Mouse (Mus musculus): Measurements from ENCODE around the gene Nova1. TPM values are rescaled to one million over a fixed set of nuclear protein-coding genes. Genes with fewer than 3 reads are reported as not detected.

The Nova1 gene
- total RNA-seq (2014; rRNA removed) (86.3 and 88.2 TPM in 2 replicates), polyA plus RNA-seq (2015; fragmentation: Nextera tagmentation; extraction: Ambion mirVana) (53.8 and 54.8 TPM in 2 replicates)

- peak; percentile 91 for ATAC-seq
- Histone ChIP-seq H3K27ac (peak within 1 kb of the TSS; percentile 100), H3K4me1 (ENCODE audit: insufficient read depth, low read length) (no peaks in the 10 kb centered on the region), H3K9ac (replicated peaks; ENCODE audit: low read length) (peak within 1 kb of the TSS; percentile 97), H3K4me3 (ENCODE audit: low read length) (peak within 1 kb of the TSS; percentile 90), H3K36me3 (ENCODE audit: insufficient read depth, low read length) (no peaks in the 10 kb centered on the region), H3K27me3 (ENCODE audit: insufficient read depth, low read length) (no peaks in the 10 kb centered on the region), H3K4me2 (ENCODE audit: low read depth, low read length) (peak within 1 kb of the TSS; percentile 77), H3K9me3 (ENCODE audit: low read length) (no peaks in the 10 kb centered on the region)
- DNase-seq (ENCODE audit: low spot score), result no peak
- under 1% methylated on average over 27 of the region's 68 CpGs for whole genome bisulfite sequencing
- no peak for TF ChIP-seq CTCF (IDR thresholded peaks at IDR 0.05; ENCODE audit: low read depth)
These were observed at the start of gene Nova1 for GRCm38 (mm10) chr12:46818856-46819347. Gene Nova1 (minus strand): TSS chr12:46818929.

GRCm38 (mm10) chr12:46819348-46820022 lies 756 bp upstream of the Nova1 start:
- no peaks in the 10 kb centered on the region for H3K27me3 ChIP-seq (ENCODE audit: insufficient read depth, low read length)
- peak overlapping the region; percentile 90 for H3K4me3 ChIP-seq (ENCODE audit: low read length)
- peak overlapping the region; percentile 77 for H3K4me2 ChIP-seq (ENCODE audit: low read depth, low read length)
- no peaks in the 10 kb centered on the region for H3K4me1 ChIP-seq (ENCODE audit: insufficient read depth, low read length)
- ATAC-seq (peak; percentile 95), DNase-seq (ENCODE audit: low spot score) (peak; percentile 96)
- 2% methylated on average over 56 of the region's 57 CpGs for WGBS
- no peak for TF ChIP-seq CTCF (IDR thresholded peaks at IDR 0.05; ENCODE audit: low read depth)
- no peaks in the 10 kb centered on the region for H3K36me3 ChIP-seq (ENCODE audit: insufficient read depth, low read length)
- H3K9ac ChIP-seq (replicated peaks; ENCODE audit: low read length), result peak overlapping the region; percentile 97
- H3K27ac ChIP-seq, result peak overlapping the region; percentile 100
- H3K9me3 ChIP-seq (ENCODE audit: low read length), result no peaks in the 10 kb centered on the region

- peak; percentile 61 for ATAC-seq
- no peak for TF ChIP-seq CTCF (IDR thresholded peaks at IDR 0.05; ENCODE audit: low read depth)
These were observed 491 bp downstream of the Nova1 start for GRCm38 (mm10) chr12:46818021-46818855.

GRCm38 (mm10) chr12:46817211-46817803 lies 1.4 kb downstream of the Nova1 start:
- 3% methylated on average over 14 of the region's 14 CpGs for whole genome bisulfite sequencing
- DNase-seq (ENCODE audit: low spot score), result peak; percentile 62
- TF ChIP-seq CTCF (IDR thresholded peaks at IDR 0.05; ENCODE audit: low read depth), result no peak
- no peaks in the 10 kb centered on the region for H3K36me3 ChIP-seq (ENCODE audit: insufficient read depth, low read length)
- peak overlapping the region; percentile 97 for H3K9ac ChIP-seq (replicated peaks; ENCODE audit: low read length)
- no peaks in the 10 kb centered on the region for H3K9me3 ChIP-seq (ENCODE audit: low read length)
- H3K4me3 ChIP-seq (ENCODE audit: low read length), result peak overlapping the region; percentile 90
- no peaks in the 10 kb centered on the region for H3K27me3 ChIP-seq (ENCODE audit: insufficient read depth, low read length)
- peak overlapping the region; percentile 100 for H3K27ac ChIP-seq
- peak overlapping the region; percentile 77 for H3K4me2 ChIP-seq (ENCODE audit: low read depth, low read length)
- ATAC-seq, result no peak
- H3K4me1 ChIP-seq (ENCODE audit: insufficient read depth, low read length), result no peaks in the 10 kb centered on the region

More at GRCm38 (mm10) chr12:46818021-46818855, 491 bp downstream of the Nova1 start:
- Histone ChIP-seq H3K9ac (replicated peaks; ENCODE audit: low read length) (peak overlapping the region; percentile 97), H3K27me3 (ENCODE audit: insufficient read depth, low read length) (no peaks in the 10 kb centered on the region), H3K36me3 (ENCODE audit: insufficient read depth, low read length) (no peaks in the 10 kb centered on the region), H3K4me2 (ENCODE audit: low read depth, low read length) (peak overlapping the region; percentile 77), H3K4me1 (ENCODE audit: insufficient read depth, low read length) (no peaks in the 10 kb centered on the region), H3K27ac (peak overlapping the region; percentile 100), H3K4me3 (ENCODE audit: low read length) (peak overlapping the region; percentile 90), H3K9me3 (ENCODE audit: low read length) (no peaks in the 10 kb centered on the region)
- under 1% methylated on average over 54 of the region's 61 CpGs for WGBS
- peak; percentile 77 for DNase-seq (ENCODE audit: low spot score)

GRCm38 (mm10) chr12:46816291-46816690 lies 2.4 kb downstream of the Nova1 start:
- Histone ChIP-seq H3K9ac (replicated peaks; ENCODE audit: low read length) (peak overlapping the region; percentile 97), H3K27me3 (ENCODE audit: insufficient read depth, low read length) (no peaks in the 10 kb centered on the region), H3K36me3 (ENCODE audit: insufficient read depth, low read length) (no peaks in the 10 kb centered on the region), H3K4me2 (ENCODE audit: low read depth, low read length) (peak overlapping the region; percentile 77), H3K9me3 (ENCODE audit: low read length) (no peaks in the 10 kb centered on the region), H3K4me3 (ENCODE audit: low read length) (peak overlapping the region; percentile 90), H3K27ac (peak overlapping the region; percentile 100), H3K4me1 (ENCODE audit: insufficient read depth, low read length) (no peaks in the 10 kb centered on the region)
- 18% methylated on average over 3 of the region's 3 CpGs for WGBS
- peak; percentile 25 for DNase-seq (ENCODE audit: low spot score)
- no peak for ATAC-seq
- no peak for TF ChIP-seq CTCF (IDR thresholded peaks at IDR 0.05; ENCODE audit: low read depth)

- H3K4me1 ChIP-seq (ENCODE audit: insufficient read depth, low read length), result no peaks in the 10 kb centered on the region
- H3K27me3 ChIP-seq (ENCODE audit: insufficient read depth, low read length), result no peaks in the 10 kb centered on the region
- no peaks in the 10 kb centered on the region for H3K36me3 ChIP-seq (ENCODE audit: insufficient read depth, low read length)
- ATAC-seq (no peak), DNase-seq (ENCODE audit: low spot score) (peak; percentile 34)
- WGBS, result 29% methylated on average over 5 of the region's 5 CpGs
- H3K4me2 ChIP-seq (ENCODE audit: low read depth, low read length), result peak overlapping the region; percentile 77
- no peak for TF ChIP-seq CTCF (IDR thresholded peaks at IDR 0.05; ENCODE audit: low read depth)
- H3K9ac ChIP-seq (replicated peaks; ENCODE audit: low read length), result peak overlapping the region; percentile 97
- H3K27ac ChIP-seq, result peak overlapping the region; percentile 100
- peak overlapping the region; percentile 90 for H3K4me3 ChIP-seq (ENCODE audit: low read length)
- no peaks in the 10 kb centered on the region for H3K9me3 ChIP-seq (ENCODE audit: low read length)
These were observed 3.0 kb downstream of the Nova1 start for GRCm38 (mm10) chr12:46815697-46816096.

Measured in hindbrain, postnatal 0 days (tissue).